7 mouse cellular contexts compared by ENCODE assay signal in the genomic region with DNA sequence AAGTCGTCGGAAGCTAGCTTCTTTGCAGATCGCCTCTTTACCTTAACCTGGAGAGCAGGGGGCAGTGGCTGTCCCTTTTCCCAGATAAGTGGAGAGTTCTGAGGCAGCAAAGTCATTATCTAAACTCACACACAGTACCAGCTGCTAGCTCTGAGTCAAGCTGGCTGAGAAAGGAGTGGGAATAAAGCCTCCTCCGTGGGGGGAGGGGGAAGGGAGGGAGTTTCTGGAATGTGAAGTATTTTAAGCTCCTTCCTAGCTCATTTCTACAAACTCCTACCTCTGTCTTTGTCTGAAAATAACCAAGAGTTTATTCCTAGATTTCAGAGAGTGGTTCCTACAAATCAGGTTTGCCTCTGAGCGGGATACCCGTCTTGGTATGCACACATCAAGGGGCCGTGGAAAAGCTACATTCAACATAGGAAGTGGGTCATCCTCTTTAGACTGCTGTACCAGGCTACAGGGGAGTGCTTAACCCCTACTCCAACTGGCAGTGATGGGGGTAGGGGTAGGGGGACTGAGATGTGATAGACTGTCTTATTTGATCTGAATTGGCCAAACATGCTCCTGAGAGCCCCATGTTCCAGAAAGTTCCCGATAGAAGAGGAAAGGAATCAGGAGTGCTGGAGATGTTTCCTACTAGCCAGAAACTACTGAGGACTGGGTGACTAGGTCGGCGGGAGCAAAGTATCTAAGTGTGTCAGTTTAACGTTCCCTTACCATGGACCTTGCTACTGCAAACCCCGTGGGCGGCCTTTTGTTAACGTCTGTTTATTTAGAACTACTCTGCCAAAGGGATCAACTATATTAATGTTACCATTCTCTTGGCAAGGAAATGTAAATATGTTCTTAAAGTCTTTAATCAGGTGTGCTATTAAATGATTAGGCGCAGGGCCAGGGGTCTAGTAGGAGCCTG. TPM values are rescaled to one million over a fixed set of nuclear protein-coding genes. Genes with fewer than 3 reads are reported as not detected.
DNase-seq lines count a peak whose midpoint lies in the region; ATAC-seq and TF ChIP-seq lines count a peak whose summit lies in the region.

No protein-coding gene starts in this region.

- TF ChIP-seq CTCF in lung, postnatal 0 days (IDR thresholded peaks at IDR 0.05): no peak

- no peak overlapping the region for H3K27ac ChIP-seq in lung, postnatal 0 days (ENCODE audit: low read length)

- no peak overlapping the region for H3K4me3 ChIP-seq in lung, postnatal 0 days (ENCODE audit: low read depth, low read length)

- ATAC-seq in lung, postnatal 0 days: no peak

- no peak for TF ChIP-seq EP300 in lung, postnatal 0 days (IDR thresholded peaks at IDR 0.05)

- no peak overlapping the region for H3K4me2 ChIP-seq in lung, postnatal 0 days (replicated peaks; ENCODE audit: low read depth, low read length)

- H3K9ac ChIP-seq in lung, postnatal 0 days (replicated peaks; ENCODE audit: low read depth): no peak overlapping the region

- no peaks in the 10 kb centered on the region for H3K9me3 ChIP-seq in lung, postnatal 0 days (ENCODE audit: low read length)

- 11% methylated on average over 15 of the region's 15 CpGs for WGBS in lung, postnatal 0 days

- peak; percentile 39 for DNase-seq in urinary bladder, postnatal 14 days (ENCODE audit: low spot score)
- DNase-seq in urinary bladder, adult 18-20 months (ENCODE audit: low spot score in 2 of 2): no peak
- DNase-seq in frontal cortex, adult 2 months (ENCODE audit: extremely low spot score in 1 of 2, low spot score in 1 of 2): peak; percentile 86 to 93
- peak; percentile 54 for DNase-seq in lung, postnatal 0 days (ENCODE audit: low spot score)
- DNase-seq in cerebellum, postnatal 14 days: no peak
- no peak for DNase-seq in spleen, adult 12 weeks (ENCODE audit: low spot score)
- DNase-seq in cerebellum, adult 9-11 months: no peak

- H3K36me3 ChIP-seq in lung, postnatal 0 days (ENCODE audit: insufficient read depth, low read length): no peaks in the 10 kb centered on the region

- no peaks in the 10 kb centered on the region for H3K27me3 ChIP-seq in lung, postnatal 0 days (replicated peaks; ENCODE audit: insufficient read depth, low read length)

- no peaks in the 10 kb centered on the region for H3K4me1 ChIP-seq in lung, postnatal 0 days (ENCODE audit: insufficient read depth, low read depth, low read length)

RNA-seq across cellular contexts. Expression of a gene that starts 9.9 kb away (rescaled TPM):
- polyA plus RNA-seq in frontal cortex, adult 2 months (2012; rRNA removed): 10.0 and 12.0 TPM in 2 replicates
- polyA plus RNA-seq in lung, postnatal 0 days (2015; fragmentation: Nextera tagmentation; extraction: Ambion mirVana): 6.0 and 8.1 TPM in 2 replicates

RNA-seq across cellular contexts. Expression of a gene that starts 11.1 kb away (rescaled TPM):
- 17.7 and 18.2 TPM in 2 replicates for polyA plus RNA-seq in frontal cortex, adult 2 months (2012; rRNA removed)
- polyA plus RNA-seq in lung, postnatal 0 days (2015; fragmentation: Nextera tagmentation; extraction: Ambion mirVana): 10.7 and 11.1 TPM in 2 replicates

RNA-seq across cellular contexts. Expression of a gene that starts 44.3 kb away (rescaled TPM):
- polyA plus RNA-seq in frontal cortex, adult 2 months (2012; rRNA removed): 40.7 and 40.8 TPM in 2 replicates
- 0.38 and 1.2 TPM in 2 replicates for polyA plus RNA-seq in lung, postnatal 0 days (2015; fragmentation: Nextera tagmentation; extraction: Ambion mirVana)

Comparison
In these comparisons a context has a peak if more than half of its experiments do, and no peak if none do; other contexts are left out.
1. DNase-seq: peak in urinary bladder, postnatal 14 days (single experiment), frontal cortex, adult 2 months (2 of 2) and lung, postnatal 0 days (single experiment); none in urinary bladder, adult 18-20 months (0 of 2), cerebellum, postnatal 14 days (0 of 2), spleen, adult 12 weeks (single experiment) and cerebellum, adult 9-11 months (single experiment).
2. RNA of a gene that starts 44.3 kb away (polyA plus RNA-seq): 40.7 to 40.8 TPM in frontal cortex, adult 2 months; 0.38 to 1.2 TPM in lung, postnatal 0 days; every median in the first group is over 10 times any median in the second.